Mouse (Mus musculus) liver, postnatal 0 days (tissue): ENCODE data around the gene Coro2b.

Experiments used
- CTCF ChIP-seq: sonication (generic); IDR thresholded peaks from 2 replicates; pipeline ENCODE4 v1.5.1; 2016; ENCODE audit warnings: antibody characterized with exemption, low read depth
- EP300 ChIP-seq: IDR thresholded peaks from 2 replicates; pipeline ENCODE4 v1.6.1; 2016; ENCODE audit warnings: antibody characterized with exemption, low read depth, mild to moderate bottlenecking

DNA sequence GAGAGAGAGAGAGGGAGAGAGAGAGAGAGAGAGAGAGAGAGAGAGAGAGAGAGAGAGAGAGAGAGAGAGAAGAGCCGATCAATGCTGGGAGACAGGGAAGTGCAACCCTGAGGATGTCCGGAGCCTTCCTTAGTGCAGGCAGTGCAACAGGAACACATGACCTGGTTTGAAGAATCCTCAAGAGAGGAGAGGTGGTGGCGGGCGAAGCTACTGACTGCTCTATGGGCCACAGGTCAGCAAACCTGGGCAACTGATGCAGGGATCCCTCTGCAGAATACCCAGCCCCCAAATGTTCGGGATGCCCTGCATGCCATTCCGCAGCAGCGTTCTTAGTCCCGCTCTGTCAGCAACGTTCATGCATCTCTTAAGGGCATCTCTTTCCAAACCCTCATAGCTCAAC, 15.9 kb downstream of the Coro2b start:
- no peak for TF ChIP-seq CTCF
- TF ChIP-seq EP300: no peak
